Mouse (Mus musculus): ENCODE results near the gene Cnnm2.

Cnnm2 gene

GRCm38 (mm10) chr19:46761247-46761946, at the start of gene Cnnm2:
TSS of gene Cnnm2 (plus strand) at chr19:46761596.
- in situ Hi-C loops (cut with MseI, MboI) = loop anchor here (5.0 kb wide), 1 partner anchor 106 kb away; no protein-coding TSS in a partner anchor

DNA sequence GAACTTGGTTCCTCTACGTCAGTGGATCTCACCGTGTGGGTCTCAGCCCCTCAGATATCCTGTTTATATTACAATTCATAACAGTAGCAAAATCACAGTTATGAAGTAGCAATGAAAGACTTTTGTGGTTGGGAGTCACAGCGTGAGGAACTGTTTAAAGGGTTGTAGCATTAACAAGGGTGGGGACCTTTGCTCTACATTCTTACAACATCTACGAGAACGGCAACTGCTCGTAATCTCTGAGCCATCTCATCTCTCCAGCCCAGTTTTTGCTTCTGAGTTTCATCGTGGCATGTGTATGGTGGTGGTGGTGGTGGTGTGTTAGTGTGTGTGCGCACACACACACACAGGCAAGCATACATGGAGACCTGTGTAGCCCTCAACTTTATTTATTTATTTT, 47.2 kb upstream of the Cnnm2 start:
- in situ Hi-C loops (cut with MseI, MboI) = no loop called here

DNA sequence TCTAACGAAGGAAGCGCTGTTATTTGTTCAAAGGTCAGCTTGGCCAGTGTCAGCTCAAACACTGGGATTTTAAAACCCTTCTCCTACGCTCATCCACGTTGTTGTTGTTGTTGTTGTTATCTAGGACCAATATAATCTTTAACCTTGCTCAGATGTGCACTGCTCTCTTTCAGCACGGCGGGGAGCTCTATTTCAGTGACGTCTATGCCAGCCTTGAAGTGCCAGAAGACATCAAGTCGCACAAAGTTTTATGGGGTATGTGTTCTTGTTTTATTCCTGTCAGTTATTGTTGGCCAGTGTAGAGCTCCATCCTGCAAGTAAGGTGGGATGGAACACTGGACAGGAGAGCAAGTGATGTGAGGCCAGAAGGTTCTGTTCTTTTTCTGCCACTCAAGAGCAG, 46.4 kb upstream of the Cnnm2 start:
- in situ Hi-C loops (cut with MseI, MboI) = no loop called here

DNA sequence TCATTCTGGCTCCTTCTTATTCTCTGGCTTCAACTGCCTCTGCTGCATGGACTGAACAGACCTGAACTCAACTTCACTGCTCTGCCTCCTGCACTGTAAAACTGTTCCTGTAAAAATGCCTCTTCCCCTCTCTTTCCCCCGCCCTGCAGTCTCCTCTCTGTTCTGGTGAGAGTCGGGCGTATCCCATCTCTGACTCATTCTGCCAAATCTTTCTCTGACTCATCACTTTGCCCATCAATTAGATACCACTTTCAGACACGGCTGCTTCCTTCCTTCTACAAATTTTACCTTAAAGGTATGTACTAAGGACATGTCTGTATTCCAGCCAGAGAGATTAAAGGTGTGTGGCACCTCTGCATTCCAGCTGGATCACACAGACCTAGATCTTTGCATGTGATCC, 43.2 kb upstream of the Cnnm2 start:
- in situ Hi-C loops (cut with MseI, MboI) = no loop called here

DNA sequence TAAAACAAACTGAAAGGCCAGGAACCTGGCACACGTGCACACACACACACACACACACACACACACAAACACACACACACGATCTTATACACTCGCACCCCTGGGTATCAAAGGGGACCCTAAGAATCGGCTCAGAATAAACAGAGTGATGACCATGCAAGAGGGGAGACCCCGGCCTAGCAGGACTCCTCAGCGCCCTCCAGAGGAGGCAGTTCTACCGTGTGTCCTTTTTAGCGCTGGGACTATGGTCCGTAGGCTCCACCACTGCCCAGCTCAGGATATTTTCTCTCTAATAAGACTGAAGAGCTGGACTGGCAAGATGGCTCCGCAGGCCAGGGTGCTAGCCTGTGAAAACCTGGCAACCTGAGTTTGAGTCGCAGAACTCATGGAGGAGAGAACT, 37.0 kb upstream of the Cnnm2 start:
- in situ Hi-C loops (cut with MseI, MboI) = no loop called here

GRCm38 (mm10) chr19:46726142-46726541, 35.3 kb upstream of the Cnnm2 start:
- in situ Hi-C loops (cut with MseI, MboI) = no loop called here

DNA sequence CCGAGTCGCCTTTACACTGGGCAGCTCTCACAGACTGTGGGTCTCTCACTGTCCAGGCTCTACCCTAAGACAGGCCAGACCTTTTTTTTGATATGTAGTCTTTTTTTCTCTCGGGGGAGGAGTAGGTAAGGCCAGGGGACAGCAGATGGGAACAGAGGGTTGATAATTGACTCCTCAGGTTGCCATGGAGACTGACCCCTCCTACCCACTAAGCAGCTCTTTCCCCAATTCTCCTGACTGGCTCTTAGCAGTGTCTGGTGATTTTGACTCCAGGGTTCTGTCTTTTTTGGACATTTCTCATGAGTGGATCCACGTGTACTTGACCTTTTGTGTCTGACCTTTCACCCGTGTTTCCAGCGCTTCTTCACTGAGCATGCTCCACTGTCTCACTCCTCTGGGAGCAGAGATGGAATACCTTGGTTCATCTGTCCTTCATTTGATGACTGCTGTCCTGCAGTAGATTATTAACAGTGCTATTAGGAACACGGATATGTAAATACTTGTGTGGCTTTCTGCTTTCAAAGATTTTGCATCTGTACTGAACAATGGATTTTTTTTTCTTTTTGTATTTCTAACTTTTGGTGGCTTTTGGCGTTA, 34.2 kb upstream of the Cnnm2 start:
- in situ Hi-C loops (cut with MseI, MboI) = no loop called here

DNA sequence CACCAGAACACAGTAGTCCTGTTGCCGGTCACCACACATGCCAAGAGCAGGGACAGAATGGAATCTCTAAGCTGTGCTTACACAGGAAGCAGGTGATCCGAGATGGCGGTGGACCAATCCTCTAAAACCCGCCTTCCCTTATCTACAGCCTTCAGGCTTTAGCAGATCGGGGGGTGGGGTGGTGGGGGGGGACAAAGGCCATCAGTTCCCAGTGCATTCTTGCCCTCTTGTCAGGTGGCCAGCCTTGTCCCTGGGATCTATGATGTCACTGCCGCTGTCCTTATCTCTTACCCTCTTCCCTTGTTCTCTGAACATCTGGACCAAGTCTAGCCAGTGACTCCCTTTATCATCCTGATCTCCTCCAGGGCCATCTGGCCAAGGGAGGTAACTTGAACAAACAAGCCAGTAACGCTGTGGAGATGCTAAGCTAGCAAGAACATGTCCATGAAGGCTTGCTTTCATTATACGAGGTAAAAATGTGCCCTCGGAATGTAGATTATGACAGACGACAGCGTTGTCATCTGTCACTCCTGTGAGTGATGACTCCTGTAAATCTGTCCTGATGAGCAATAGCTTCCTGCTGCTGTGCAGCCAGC, 33.4 kb upstream of the Cnnm2 start:
- in situ Hi-C loops (cut with MseI, MboI) = no loop called here

DNA sequence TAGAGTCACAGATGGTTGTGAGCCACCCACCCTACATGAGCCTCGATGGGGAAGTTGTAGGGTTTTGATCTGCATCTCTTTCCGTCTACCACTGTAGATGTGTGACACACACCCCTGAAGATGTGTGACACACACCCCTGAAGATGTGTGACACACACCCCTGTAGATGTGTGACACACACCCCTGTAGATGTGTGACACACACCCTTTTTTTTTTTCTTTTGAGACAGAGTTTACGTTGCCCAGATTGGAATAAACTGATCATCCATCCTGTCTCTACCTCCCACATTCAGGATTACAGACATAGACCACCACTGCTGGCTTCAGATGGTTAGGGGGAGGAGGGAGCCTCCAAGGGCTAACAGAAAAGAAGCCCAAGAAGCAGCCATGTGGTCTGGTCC, 32.5 kb upstream of the Cnnm2 start:
- in situ Hi-C loops (cut with MseI, MboI) = no loop called here

GRCm38 (mm10) chr19:46731351-46731750, 30.0 kb upstream of the Cnnm2 start:
- in situ Hi-C loops (cut with MseI, MboI) = loop anchor here in 1 of 2 experiments (5.0 kb wide), 1 partner anchor 49 kb away; no protein-coding TSS in a partner anchor

DNA sequence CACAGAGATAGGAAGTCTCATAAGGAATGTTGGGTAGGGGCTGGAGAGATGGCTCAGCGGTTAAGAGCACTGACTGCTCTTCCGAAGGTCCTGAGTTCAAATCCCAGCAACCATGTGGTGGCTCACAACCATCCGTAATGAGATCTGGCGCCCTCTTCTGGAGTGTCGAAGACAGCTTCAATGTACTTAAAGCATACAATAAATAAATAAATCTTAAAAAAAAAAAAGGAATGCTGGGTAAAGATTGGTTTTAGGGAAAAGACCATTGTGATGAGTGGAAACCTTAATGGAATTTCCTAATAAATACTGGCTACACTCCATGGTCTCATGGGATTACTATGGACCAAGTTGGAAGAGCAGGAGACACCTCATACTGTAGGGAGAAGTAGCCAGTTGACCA, 28.7 kb upstream of the Cnnm2 start:
- in situ Hi-C loops (cut with MseI, MboI) = loop anchor here in 1 of 2 experiments (5.0 kb wide), 1 partner anchor 50 kb away; no protein-coding TSS in a partner anchor

- in situ Hi-C loops (cut with MseI, MboI) = loop anchor here in 1 of 2 experiments (5.0 kb wide), 1 partner anchor 51 kb away; no protein-coding TSS in a partner anchor
Observed at GRCm38 (mm10) chr19:46733626-46734025, 27.8 kb upstream of the Cnnm2 start.

DNA sequence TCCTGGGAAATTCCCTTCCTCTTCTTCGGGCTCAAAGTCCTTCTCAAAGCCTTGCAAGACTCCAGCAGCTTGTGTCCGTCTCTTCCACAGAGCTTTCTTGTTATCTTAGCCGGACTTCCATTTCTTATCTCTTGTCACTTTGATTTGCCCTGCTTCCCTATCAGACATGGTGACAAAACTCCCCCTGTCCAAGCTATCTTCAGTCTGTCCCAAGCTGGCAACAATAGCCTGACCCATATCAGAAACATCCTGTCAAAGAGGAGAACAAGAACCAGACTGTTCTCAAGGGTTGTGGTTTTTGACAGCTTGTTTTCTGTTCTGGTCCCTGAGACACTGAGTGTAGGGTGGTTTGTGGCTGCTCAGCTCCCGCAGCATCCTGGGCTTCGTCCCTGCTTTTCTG, 26.2 kb upstream of the Cnnm2 start:
- in situ Hi-C loops (cut with MseI, MboI) = no loop called here

GRCm38 (mm10) chr19:46737106-46737505, 24.3 kb upstream of the Cnnm2 start:
- in situ Hi-C loops (cut with MseI, MboI) = no loop called here

GRCm38 (mm10) chr19:46740341-46741008, 20.9 kb upstream of the Cnnm2 start:
- in situ Hi-C loops (cut with MseI, MboI) = loop anchor here (5.0 to 10.0 kb wide), 2 partner anchors 68 to 156 kb away; partner anchors contain the start of gene Cyp17a1 (in 1 of the 2)

DNA sequence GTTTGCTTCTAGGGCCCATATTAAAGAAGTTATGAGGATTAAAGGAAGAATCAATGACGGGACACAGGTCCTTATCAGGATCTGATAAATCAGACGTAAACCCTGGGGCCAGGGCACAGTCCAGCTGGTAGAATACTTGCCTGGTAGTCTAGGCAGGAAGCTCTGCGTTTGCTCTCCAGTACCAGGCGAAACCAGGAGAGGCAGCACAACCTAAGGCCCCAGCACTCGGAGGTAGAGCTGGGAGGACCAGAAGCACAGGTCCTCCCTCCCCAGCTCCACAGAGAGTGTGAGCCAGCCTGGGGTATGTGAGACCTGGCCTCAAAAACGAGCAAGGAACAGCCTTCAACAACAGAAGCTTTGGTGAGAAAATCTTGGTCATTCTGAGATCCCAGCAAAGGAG, 19.8 kb upstream of the Cnnm2 start:
- in situ Hi-C loops (cut with MseI, MboI) = loop anchor here (5.0 to 10.0 kb wide), 2 partner anchors 69 to 157 kb away; partner anchors contain the start of gene Cyp17a1 (in 1 of the 2)

DNA sequence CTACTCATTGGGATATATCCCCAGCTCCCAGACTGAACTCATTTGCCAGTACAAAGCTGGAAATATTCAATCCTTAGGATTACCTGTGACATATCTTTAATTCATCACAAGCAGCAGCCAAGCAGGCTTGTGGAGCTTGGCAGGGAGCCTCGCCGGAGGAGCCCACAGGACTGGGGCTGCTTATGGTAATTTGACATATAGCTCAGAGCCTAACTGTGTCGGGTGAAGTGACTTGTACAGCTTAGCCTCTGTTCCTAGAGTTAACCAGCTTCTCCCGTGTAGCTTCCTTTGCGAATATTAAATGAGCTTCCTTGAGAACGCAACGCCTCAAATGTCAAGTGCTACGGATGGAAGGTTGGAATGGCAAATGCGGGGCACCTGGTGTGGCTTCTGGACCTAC, 16.7 kb upstream of the Cnnm2 start:
- in situ Hi-C loops (cut with MseI, MboI) = loop anchor here (5.0 to 10.0 kb wide), 2 partner anchors 72 to 160 kb away; partner anchors contain the start of gene Cyp17a1 (in 1 of the 2)

GRCm38 (mm10) chr19:46747799-46748198, 13.6 kb upstream of the Cnnm2 start:
- in situ Hi-C loops (cut with MseI, MboI) = loop anchor here (10.0 kb wide), 1 partner anchor 163 kb away; no protein-coding TSS in a partner anchor

GRCm38 (mm10) chr19:46752235-46752634, 9.2 kb upstream of the Cnnm2 start:
- in situ Hi-C loops (cut with MseI, MboI) = loop anchor here in 1 of 2 experiments (10.0 kb wide), 1 partner anchor 243 kb away; no protein-coding TSS in a partner anchor

- in situ Hi-C loops (cut with MseI, MboI) = loop anchor here in 1 of 2 experiments (10.0 kb wide), 1 partner anchor 240 kb away; no protein-coding TSS in a partner anchor
Observed at GRCm38 (mm10) chr19:46755066-46755465, 6.3 kb upstream of the Cnnm2 start.

- in situ Hi-C loops (cut with MseI, MboI) = loop anchor here in 1 of 2 experiments (10.0 kb wide), 1 partner anchor 239 kb away; no protein-coding TSS in a partner anchor
Observed at GRCm38 (mm10) chr19:46756221-46756620, 5.2 kb upstream of the Cnnm2 start.

All from mouse trophoblast stem cell (cell line).